Mouse (Mus musculus): Measurements from ENCODE around the gene Khsrp. TPM values are rescaled to one million over a fixed set of nuclear protein-coding genes. Genes with fewer than 3 reads are reported as not detected.

Khsrp gene
- total RNA-seq, 2 experiments from 2014 or later: 116 to 117 TPM

DNA sequence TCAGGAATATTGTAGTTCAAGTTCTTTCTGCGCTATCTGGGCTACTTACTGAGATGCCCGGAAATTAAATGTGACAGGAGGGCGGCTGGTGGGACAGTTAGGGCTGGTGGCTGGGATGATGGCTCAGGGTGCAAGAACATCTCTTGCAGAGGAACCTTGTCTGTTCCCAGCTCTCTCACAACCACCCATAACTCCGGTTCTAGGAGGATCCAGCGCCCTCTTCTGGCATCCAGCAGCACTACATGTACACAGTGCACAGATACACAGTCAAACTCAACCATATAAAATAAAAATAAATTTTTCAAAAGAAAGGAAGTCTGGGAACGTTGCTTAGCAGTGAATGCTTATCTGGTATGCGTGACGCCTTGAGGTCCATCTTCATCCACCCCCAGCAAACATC lies 7.7 kb upstream of the Khsrp start:
- intact Hi-C loops (cut with DNase I): no loop called here
- no peak for DNase-seq (ENCODE audit: low spot score in 2 of 2)

DNA sequence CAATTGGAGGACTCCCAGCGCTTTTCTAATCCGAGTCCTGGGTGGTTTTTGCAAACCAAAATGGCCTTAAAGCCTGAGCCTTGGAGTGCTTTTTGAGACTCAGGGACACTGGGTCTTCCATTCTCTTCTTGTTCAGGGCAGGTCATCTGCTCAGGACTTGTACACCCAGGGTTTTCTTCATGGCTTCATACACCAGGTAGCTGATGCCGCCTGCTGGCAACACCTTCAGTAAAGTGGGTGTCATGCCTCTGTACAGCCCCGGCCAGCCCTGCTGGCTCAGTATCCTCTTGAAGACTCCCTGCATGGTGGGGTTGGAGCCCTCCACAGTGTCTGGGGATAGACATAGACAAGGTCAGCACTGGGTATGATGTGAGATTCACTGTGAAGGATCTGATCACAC lies 1.5 kb upstream of the Khsrp start:
- intact Hi-C loops (cut with DNase I): no loop called here
- DNase-seq (ENCODE audit: low spot score in 2 of 2): no peak

DNA sequence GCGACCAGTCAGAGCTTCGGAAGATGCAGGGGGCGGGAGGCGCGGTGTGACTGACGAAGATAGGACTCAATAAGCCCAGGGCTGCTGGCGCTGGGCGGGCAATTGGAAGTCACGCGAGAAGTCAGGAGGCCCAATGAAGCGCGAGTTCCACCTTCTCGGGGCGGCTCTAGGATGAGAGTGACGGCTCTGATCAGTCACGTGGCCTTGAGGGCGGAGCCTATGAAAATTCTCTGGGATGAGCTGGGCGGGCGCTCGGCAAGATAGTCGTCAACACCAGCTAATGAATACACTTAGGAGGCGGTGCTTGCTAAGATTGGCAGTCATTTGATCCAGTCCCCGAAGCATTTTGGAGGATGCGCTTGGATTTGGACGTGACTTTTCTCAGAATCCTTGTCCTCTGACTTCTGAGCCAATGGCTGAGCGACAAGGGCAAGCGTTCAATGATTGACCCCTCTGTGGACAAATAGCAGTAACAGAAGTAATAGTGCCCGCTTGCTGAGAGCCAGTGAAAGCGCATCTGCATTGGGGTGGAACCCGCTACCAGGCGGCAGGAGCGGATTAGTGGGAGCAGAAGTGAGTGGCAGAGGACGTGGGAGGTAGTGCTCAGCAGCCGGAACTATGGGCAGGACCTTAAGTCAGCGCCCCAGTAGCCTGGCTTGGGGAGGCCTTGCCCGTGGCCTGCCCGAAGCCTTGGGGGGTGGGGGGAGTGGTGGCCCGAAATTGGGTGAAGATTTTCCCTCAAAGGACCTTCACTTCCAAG lies 519 bp upstream of the Khsrp start:
- DNase-seq (ENCODE audit: low spot score in 2 of 2): peak; percentile 99 to 100
- intact Hi-C loops (cut with DNase I): no loop called here

DNA sequence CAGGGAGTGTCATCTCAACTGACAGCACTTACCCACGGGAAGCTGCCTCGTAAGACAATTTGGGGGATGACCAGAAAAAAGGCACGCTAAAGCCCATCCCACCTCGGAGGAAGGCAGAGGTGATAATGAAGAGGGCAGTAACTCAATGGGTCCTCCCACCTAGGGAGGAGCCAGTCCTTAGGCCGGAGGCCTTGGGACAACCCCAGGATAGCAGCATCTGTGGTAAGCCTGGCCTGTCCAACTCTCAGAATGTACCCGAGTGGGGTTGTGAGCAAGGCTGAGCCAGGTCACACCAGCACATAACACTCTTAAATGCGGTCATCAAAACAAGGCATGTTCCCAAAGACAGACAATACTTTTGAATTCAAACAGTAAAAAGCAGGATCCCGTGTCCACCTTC lies 1.6 kb downstream of the Khsrp start:
- intact Hi-C loops (cut with DNase I): no loop called here

DNA sequence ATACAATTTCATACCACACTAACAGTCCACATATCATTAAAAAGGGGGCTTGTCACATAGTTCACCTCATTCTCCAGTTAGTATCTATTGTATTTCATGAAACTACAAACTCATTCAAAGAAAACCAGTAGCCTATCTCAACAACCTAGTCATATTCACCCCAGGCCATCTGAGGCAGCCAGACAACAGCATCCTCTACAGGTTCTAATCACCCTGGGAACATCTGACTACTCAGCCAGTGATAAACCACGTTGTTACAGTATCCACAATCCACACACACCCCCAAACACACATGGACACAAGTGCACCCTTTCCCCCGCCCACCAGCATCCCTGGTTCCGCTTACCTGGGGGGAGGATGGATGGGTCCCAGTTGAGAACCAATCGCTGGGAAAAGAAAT lies 3.9 kb downstream of the Khsrp start:
- intact Hi-C loops (cut with DNase I): no loop called here
- no peak for DNase-seq (ENCODE audit: low spot score in 2 of 2)

More for the DNA sequence above, 1.6 kb downstream of the Khsrp start:
- DNase-seq (ENCODE audit: low spot score in 2 of 2): no peak

DNA sequence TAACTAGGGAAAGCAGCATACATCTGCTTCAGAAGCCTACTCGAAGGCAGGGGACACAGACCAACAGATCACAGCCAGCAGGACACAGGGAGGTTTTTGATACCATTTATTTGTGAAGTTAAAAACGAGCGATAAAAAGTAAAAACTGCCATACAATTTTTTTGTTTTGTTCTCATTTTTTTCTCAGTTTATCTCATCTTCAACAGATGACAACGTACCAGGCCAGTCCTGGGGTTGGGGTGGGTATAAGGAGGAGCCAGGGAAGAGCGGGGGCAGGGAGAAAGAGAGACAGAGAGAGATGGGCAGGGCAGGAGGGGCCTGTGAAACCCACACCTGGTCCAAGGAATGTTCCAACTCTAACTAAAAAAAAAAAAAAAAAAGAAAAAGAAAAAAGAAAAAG lies 10.4 kb downstream of the Khsrp start:
- intact Hi-C loops (cut with DNase I): no loop called here

DNA sequence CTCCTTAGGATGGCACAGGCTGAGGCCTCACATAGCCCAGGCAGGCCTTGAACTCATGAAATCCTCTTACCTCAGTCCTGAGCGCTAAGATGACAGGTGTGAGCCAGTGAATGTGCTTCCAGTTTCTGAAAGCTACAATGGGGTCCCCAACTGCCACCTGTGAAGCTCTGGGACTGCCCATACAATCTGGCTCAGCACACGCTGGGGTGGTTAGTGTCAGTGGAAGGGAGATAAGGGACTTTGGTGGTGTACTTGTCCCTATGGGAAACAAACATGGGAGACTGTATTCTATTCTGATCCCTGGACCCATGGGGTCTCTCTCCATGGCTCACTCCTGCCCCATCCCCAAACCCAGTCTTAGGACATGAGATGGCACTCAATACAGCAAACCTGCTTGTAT lies 11.6 kb downstream of the Khsrp start:
- intact Hi-C loops (cut with DNase I): no loop called here
- no peak for DNase-seq (ENCODE audit: low spot score in 2 of 2)

More for the DNA sequence above, 10.4 kb downstream of the Khsrp start:
- no peak for DNase-seq (ENCODE audit: low spot score in 2 of 2)

DNA sequence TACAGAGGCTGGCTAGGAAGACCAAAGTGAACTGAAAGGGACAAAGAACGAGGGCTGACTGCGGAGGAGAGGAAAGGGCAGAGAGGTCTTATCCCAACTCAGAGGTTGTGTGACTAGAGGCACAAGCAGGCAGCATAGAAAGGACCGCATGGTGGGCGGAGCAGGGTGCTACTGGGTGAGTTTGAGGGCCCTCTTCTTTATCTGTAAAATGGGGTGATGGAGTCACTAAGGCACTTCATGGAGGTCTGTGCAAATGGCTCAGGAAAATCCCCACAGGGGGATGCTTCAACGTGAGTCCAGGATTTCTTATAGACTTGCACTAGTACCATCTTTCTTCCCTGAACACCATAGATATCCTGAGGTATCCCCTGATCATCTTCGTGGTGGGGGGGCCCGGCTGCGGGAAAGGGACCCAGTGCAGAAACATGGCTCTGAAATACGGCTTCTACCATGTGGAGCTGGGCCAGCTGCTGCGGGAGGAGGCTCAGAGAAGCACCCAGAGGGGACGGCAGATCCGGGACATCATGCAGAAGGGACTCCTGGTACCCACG lies 19.0 kb downstream of the Khsrp start:
- intact Hi-C loops (cut with DNase I): loop anchor here (5.0 kb wide), 1 partner anchor 320 kb away; no protein-coding TSS in a partner anchor
- DNase-seq (ENCODE audit: low spot score in 2 of 2): no peak

DNA sequence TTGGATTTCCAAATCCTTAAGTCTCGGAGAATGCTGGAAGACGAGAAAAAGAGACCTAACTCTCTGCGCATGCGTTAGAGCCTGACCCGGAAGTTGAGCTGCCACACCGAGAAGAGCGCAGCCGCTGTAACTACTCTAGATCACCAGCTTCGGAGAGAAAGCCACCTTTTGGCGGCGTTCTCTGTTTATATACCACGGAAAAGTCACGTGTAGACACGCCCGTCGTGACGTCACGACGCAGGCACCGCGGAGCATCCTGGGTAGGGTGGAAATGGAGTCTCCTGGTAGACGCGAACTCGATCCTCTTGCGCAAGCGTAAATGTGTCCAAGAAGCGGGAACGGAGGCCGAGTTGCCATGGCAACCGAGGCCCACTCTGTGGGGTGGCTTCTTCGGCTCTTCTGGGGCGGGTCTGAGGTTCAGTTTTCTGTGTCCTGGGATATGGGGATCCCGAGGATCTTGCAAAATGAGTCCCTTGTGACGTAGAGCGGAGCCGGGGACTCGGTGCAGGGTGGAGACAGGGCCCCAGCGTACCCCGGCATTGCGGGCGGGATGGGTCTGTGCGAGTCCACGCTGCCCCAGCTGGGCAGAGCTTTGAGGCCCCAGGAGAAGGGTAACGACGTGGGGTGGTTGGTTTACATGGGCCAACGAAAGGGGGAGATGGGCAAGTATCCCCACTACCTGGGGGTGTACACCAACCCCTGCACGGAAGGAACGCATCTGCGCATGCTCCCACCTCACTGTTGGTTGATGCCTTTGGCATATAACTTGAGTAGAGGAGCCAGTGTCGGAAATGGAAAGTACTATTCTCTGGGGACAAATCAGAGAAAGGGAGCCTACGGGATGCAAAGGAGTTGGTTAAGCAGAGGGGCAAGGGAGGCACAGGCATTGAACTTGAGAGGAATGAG lies 19.8 kb downstream of the Khsrp start, which contains the start of the genes Gtf2f1 and Gm17949:
TSS of gene Gtf2f1 (minus strand) at position 53 of the 906 bp plus-strand sequence.
TSS of gene Gm17949 (plus strand) at position 234 of the 906 bp plus-strand sequence.
- peak; percentile 98 for DNase-seq (ENCODE audit: low spot score in 2 of 2)
- intact Hi-C loops (cut with DNase I): loop anchor here (5.0 kb wide), 1 partner anchor 321 kb away; no protein-coding TSS in a partner anchor

DNA sequence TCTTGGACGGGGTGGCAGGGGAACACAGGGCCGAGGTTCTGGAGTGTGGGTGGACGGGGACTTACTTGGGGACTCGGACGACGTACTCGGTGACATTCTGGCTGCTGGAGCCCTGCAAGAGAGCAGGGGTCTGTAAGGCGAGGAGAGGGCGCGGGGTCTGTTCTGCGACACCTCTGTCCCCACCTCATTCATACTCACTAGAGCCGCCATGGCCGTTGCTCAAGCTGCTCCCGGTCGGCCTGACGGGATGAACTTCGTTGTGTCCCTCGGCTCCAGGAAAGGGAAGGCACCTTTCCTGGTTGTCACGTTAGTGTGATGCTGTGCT lies 20.4 kb downstream of the Khsrp start:
- intact Hi-C loops (cut with DNase I): loop anchor here (5.0 kb wide), 1 partner anchor 321 kb away; no protein-coding TSS in a partner anchor
- DNase-seq (ENCODE audit: low spot score in 2 of 2): no peak

DNA sequence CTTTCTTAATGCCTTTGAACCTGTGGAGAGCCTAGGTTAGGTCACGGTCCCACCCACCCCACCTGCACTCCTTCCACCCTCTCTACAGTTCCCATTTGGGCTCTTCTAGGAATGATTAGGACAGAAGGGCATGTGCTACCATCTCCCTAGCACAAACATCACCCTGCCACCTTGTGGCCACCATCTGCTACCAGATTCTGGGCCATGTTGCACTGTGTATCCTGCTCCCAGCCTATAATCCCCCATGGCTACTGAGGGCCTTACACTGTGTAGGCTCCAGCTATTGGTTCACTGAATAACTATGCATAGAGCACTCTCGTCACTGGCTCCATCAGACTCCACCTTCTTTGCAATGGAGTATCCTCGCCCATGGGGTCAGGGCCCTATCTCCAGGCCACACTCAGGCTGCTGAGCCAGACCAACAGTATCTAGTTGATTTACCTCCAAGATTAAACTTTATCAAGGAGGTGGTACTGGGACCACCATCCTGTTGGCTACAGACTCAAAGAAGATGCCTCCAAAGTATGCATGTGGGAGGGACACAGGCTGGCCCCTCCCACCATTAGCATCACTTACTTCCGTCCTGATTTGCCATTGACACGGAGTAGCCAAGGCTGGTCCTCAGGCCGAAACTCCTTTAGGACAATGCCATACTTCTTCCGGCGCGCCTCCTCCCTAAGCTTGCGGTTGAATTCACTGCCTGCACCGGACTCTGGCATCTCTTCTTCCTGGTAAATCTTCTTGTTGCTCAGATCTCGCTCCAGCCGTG lies 24.0 kb downstream of the Khsrp start:
- DNase-seq (ENCODE audit: low spot score in 2 of 2): peak in 1 of 2 experiments; percentile 34

DNA sequence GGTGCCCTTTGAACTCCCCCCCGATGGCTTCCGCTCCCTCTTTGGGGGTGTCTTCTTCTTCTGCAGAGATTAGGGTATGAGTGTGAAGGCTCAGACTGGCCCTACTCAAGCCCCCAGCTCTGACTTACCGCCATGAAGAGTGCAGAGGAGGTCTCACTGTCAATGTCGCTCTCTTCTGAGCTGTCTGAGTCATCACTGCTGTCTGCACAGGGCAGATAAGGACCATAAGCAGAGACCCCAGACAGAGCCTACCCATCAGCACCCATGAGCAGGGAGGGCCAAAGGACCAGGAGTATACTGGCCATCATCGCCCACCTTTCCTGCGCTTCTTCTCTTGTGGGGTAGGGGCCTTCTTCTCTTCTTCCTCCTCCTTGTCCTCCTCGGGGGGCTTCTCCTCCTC lies 27.3 kb downstream of the Khsrp start:
- intact Hi-C loops (cut with DNase I): no loop called here

More for the DNA sequence above, 24.0 kb downstream of the Khsrp start:
- intact Hi-C loops (cut with DNase I): no loop called here

DNA sequence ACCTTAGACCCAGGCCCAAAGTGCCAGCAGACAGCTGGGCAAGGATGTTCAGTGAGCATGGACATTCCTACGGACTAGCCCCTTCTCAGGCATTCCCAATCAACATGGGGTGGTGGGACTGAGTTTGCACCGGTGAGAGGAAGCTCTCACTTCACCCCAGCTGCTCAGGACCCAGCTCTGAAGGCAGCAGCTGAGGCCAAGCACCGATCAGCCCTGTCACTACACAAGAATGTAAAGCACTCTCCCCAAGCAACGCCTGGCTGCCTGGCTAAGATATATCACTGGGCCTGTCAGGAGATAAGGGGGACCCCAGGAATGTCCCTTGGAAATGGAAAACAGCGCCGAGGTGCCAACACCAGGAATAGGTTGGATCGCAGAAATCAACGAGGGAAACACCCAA lies 30.1 kb downstream of the Khsrp start:
- DNase-seq (ENCODE audit: low spot score in 2 of 2): no peak
- intact Hi-C loops (cut with DNase I): no loop called here

More for the DNA sequence above, 27.3 kb downstream of the Khsrp start:
- no peak for DNase-seq (ENCODE audit: low spot score in 2 of 2)

DNA sequence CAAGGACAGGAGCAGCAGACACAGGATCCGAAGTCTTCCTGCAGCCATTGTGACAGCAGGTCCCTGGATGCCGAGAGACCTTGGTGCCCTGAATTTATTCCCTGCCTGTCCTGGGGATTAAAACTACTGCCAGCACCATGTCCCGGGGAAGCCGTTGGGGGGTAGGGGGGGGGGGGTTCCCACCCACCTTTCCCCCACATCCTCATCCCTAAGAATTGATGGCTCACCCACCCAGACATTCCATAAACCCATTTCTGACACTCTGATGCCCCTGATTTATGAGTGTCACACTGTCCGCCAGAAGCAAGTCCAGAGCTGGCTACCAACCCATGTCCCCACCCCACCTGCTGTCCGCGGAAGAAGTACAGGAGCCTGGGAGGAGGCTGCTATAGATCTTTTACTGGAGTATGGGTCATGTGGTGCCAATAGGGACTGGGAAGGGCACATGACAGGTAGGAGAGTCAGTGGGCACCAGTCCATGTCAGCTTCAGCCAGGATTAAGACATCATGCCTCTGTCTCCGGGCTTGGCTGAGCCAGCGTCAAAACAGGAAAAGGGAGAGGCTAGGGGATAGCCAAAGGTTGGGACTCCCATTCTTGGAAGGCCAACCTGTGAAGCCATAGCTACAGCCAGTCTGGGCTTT lies 31.2 kb downstream of the Khsrp start, which contains the start of gene Pspn:
TSS of gene Pspn (minus strand) at position 51 of the 642 bp plus-strand sequence.
- intact Hi-C loops (cut with DNase I): loop anchor here (5.0 kb wide), 2 partner anchors 103 to 188 kb away; no protein-coding TSS in a partner anchor
- DNase-seq (ENCODE audit: low spot score in 2 of 2): no peak

DNA sequence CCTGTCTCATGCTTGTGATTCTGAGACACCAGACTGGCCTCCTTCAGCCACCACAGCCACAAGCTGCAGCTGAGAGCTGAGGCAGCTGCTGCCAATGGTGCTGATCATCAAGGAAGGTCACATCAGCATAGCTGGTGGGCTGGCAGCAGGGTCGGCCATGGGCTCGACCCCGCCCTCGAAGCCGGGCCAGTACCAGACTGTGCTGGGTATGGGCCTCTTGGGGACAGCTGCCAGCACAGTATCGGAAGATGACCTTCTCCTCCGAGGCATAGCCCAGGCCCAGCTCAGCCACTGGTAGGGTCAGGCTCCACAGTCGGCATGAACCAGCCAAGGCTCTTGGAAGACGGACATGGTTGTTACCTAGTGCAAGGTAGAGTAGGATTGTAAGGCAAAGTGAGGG lies 31.9 kb downstream of the Khsrp start:
- DNase-seq (ENCODE audit: low spot score in 2 of 2): no peak
- intact Hi-C loops (cut with DNase I): loop anchor here (5.0 kb wide), 2 partner anchors 102 to 187 kb away; no protein-coding TSS in a partner anchor

DNA sequence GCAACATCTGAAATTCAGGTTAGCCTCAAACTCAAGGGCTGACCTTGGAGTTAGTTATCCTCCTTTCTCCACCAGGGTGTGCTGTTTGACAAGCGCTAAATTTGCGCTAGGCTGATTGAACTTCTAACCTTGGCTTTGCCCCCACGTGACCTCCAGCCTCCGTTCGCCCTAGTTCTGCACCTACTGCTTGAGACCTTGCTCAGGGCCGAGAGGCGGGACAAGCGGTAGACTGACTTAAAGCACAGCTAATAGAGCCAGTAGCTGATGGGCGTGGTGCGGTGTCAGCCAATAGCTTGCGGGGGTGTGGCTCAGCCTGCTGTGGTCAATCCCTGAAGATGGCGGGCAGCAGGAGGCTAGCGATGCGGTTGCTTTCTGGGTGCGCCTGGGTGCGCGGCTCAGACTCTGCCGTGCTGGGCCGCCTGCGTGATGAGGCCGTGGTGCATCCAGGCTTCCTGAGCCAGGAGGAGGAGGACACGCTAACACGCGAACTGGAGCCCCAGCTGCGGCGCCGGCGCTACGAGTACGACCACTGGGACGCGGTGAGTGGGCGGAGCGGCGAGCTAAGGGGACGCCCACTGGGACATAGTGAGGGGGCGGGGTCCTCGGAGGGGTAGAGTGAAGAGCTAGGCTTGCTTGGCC lies 34.2 kb downstream of the Khsrp start, which contains the start of gene Alkbh7:
TSS of gene Alkbh7 (plus strand) at position 311 of the 639 bp plus-strand sequence.
- peak; percentile 93 to 97 for DNase-seq (ENCODE audit: low spot score in 2 of 2)
- intact Hi-C loops (cut with DNase I): loop anchor here (5.0 kb wide), 2 partner anchors 100 to 185 kb away; no protein-coding TSS in a partner anchor

DNA sequence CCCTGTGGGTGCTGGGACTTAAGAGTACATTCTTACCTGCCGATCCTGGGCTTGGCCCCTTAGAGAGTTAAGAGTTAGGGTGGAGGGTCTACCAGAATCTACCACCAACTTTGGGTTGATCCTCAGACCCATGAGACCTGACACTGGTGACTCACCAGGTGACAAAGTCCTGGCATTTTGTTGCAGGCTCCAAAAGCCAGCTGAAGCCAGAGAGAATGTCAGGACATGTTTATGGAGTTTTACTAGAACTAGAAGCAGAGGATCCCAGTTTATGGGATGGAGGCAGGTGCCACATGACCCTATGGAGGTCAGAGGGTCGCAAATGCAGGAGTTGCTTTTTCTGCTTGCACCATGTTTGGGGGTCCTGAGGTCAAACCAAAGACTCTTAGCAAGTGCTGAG lies 34.8 kb downstream of the Khsrp start:
- intact Hi-C loops (cut with DNase I): loop anchor here (5.0 kb wide), 2 partner anchors 99 to 184 kb away; no protein-coding TSS in a partner anchor

DNA sequence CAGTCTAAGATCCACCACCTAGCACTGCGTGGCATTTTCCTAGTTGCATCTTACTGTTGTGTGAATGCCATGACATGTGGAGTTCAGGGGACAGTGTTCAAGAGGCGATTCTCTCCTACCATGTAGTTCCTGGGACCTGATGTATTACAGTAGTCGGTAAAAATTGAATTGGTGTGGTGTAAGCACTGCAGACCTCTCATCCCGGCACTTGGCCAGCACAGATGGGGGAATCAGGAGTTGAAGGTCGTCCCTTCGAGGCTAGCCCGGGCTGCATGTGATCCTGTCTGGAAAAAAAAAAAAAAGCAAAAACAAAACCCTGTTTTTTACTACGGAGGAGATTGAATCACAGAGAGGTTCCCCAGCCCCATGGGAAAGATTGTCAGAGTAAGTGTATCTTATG lies 36.3 kb downstream of the Khsrp start:
- intact Hi-C loops (cut with DNase I): loop anchor here (5.0 kb wide), 2 partner anchors 98 to 183 kb away; no protein-coding TSS in a partner anchor
- DNase-seq (ENCODE audit: low spot score in 2 of 2): no peak

More for the DNA sequence above, 34.8 kb downstream of the Khsrp start:
- DNase-seq (ENCODE audit: low spot score in 2 of 2): no peak

Measured in left cerebral cortex, postnatal 14 days (tissue).